Mouse (Mus musculus): ENCODE measurements at regions not wholly inside any gene's neighbourhood (a gene's known extent, or its start where the extent isn't known, plus 50 kb on each side); places are given as distances from the start of the nearest gene placed in this dataset.

GRCm38 (mm10) chr6:31933364-31933763, 116.7 kb upstream of the 1700012A03Rik start:
- TF ChIP-seq USF1 (IDR thresholded peaks at IDR 0.05; ENCODE audit: low read depth) (no peak), TCF12 (IDR thresholded peaks at IDR 0.05; ENCODE audit: insufficient read depth, poor library complexity, severe bottlenecking) (no peak), POLR2AphosphoS2 (IDR thresholded peaks at IDR 0.05; ENCODE audit: insufficient read length, low read depth) (no peak), POLR2A (IDR thresholded peaks at IDR 0.05; ENCODE audit: insufficient read length, low read depth) (no peak), REST (IDR thresholded peaks at IDR 0.05; ENCODE audit: insufficient read depth, insufficient read length) (no peak), E2F4 (IDR thresholded peaks at IDR 0.05; ENCODE audit: insufficient read depth) (no peak), MAX (IDR thresholded peaks at IDR 0.05; ENCODE audit: low read depth) (no peak), MYOG (IDR thresholded peaks at IDR 0.05; ENCODE audit: control insufficient read depth in 1 of 3, insufficient read depth in 1 of 3, insufficient read length in 2 of 3, low read depth in 2 of 3) (no peak), CEBPB (IDR thresholded peaks at IDR 0.05; ENCODE audit: insufficient read depth, poor library complexity, severe bottlenecking) (no peak), SRF (IDR thresholded peaks at IDR 0.05; ENCODE audit: control insufficient read depth, insufficient read length, low read depth) (no peak)

All from myocyte (in vitro differentiated cells).